Mouse (Mus musculus) skeletal muscle tissue, adult 2 months (tissue): ENCODE results near the gene Ehhadh.
"Not testable (repeated sequence)": the region's sequence is repeated elsewhere in the genome, so short reads cannot be mapped to it uniquely, and the experiment has no call there.

Experiments
- DNase-seq: peaks from one replicate; pipeline ENCODE4 v3.0.0-alpha.2; 2012; ENCODE audit warnings: low read depth, low spot score

The Ehhadh gene

DNA sequence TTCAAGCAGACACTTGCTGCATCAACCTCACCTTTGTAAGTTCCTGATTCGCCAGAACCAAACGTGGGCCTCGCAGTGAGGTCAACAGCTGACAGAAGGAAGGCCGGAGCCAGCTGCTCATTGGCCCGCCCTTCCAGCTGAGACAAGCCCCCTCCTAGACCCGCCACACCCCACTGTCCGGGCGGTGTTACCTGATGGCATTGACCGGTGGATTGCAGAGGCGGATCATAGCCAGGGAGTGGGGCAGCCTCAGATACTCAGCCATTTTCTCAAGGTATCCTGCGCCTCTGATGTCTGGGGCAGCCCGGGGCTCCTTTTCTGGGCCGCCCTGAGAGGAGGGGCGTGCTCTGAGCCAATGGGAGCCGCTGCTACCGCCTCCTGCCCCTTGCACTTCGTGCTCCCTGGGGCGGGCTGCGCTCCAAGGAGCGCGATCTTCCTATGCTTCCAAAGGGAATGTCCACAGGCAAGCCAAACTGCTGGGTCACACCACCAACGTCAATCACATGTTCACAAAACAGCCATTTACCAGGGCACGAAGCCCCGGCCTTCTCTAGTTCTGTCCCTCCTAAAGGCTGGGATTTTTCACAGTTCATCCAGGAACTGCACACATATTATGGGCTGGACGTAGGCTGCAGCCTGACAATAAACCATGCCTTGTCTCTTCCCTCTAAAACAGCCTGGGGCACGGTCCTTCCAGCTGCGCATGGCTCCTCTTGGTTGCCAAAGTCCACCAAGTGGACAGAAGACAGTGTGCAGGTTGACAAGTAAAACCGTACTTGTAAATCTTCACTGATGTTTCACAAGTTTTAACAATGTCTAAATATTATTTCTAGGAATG lies at the start of gene Ehhadh:
Ehhadh (minus strand) TSS at position 292 of the 838 bp plus-strand sequence.
- DNase-seq: peak; percentile 73

- DNase-seq: no peak
Measured at GRCm38 (mm10) chr16:21836311-21837072, 48.9 kb upstream of the Ehhadh start.

- DNase-seq: no peak
Measured at GRCm38 (mm10) chr16:21835584-21835931, 48.0 kb upstream of the Ehhadh start.

- DNase-seq: no peak
Measured at GRCm38 (mm10) chr16:21834866-21835583, 47.4 kb upstream of the Ehhadh start.

DNA sequence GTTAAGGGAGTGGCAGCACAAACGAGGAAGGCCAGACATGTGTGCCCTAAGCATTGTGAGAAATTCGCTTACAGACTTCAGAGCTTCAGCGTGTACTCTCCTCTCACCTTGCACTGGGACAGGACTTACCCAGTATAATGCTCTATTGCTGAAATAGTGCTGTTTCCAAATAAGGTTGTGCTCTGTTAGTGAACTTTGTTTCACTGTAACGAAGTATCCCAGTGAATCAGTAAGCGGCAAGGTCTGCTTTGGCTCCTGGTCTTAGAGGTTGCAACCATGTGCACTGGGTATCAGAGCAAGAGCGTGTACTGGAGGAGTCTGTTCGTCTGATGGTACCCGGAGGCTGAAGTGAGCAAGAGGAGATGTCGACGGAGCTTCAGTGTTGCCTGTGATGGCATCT lies 46.4 kb upstream of the Ehhadh start:
- no peak for DNase-seq

- DNase-seq: no peak
Measured at GRCm38 (mm10) chr16:21833469-21833868, 45.9 kb upstream of the Ehhadh start.

DNA sequence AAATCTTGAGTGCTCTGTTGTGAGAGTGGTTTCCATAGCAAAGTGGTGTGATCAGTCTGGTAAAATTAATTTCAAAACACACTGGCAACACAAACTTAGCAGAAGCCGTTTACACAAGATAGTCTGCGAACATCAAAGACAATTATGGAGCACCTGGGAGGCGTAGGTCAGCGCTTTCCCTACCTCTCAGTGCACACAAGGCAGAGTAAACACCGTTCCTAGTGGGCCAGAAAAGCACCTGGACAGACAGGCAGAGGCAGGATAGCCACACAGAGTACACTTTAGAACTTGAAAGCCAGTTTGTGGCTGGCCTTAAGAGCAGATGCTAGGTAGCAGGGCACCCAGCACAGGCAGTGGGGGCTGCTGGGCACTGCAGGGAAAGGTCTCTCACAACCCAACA lies 44.2 kb upstream of the Ehhadh start:
- DNase-seq: no peak

DNA sequence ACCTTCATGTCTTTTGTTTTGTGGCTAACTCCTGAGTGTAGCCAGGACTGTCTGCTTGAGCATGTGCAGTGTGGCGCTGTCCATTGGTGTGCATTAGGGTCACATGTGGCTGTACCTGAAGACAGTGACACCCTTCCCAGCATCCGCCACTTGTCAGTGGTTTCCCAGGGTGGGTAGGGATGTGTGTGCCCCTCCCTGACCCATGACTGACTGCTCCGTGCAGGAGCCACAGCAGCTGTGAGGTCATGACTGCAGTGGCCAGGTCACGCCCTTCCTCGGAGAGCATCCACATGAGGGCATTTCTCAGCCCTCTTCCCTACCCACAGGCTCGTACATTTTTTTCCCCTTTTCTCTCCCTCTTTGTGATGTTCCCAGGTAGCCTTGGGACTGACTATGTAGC lies 43.2 kb upstream of the Ehhadh start:
- no peak for DNase-seq

DNA sequence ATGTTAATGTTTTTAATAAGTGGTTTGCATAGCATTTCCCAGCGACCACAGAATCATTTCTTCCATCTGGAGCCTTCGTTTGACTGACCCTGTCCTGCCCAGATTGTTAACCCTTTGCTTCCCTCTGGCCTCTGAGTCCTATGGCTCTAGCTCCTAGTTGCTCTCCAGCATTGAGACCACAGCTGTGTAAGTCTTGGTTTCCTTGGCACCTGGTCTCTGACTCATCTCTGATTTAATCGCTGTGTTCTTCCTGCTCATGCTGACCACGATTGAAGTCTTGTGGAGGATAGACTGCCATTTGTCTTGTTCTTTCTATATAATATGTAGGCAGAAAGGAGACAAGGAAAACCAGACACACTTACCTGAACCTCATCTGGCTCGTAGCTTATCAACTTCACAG lies 42.1 kb upstream of the Ehhadh start:
- DNase-seq: no peak

DNA sequence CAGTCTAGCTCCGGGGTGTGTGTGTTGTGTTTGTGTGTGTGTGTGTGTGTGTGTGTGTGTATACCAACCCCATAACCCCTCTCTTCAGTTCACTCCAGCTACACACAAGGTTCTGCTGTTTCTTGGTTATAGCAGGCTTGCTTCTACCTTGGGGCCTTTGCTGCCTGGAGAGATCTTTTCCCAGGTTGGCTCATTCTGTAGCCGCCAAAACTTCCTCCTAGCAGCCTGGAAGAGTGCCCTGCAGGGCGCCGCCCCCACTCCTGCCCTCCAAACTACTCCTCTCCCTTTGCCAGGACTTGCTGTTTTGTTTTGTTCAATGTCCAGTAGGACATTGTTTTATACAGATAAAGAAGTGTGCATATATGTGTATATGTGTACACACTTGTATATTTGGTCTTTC lies 40.0 kb upstream of the Ehhadh start:
- no peak for DNase-seq

DNA sequence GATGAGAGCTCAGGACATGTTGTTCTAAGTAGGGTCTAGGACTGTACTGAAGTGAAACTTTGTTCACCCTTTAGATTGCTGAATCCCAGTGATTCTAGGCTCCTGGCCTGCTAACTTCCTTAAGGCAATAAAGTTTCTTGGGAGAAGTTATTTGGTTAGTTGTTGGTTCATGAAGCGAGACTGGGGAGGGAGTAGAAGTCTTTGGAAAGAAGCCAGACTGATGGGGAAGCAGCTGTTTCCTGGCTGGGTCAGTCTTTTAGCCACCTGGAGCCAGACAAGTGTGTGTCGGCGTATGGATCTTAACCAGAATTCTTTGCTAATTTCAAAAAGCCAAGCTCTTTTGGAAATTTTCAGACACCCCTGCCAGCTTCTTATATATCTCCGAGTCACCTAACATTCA lies 39.5 kb upstream of the Ehhadh start:
- peak; percentile 15 for DNase-seq

DNA sequence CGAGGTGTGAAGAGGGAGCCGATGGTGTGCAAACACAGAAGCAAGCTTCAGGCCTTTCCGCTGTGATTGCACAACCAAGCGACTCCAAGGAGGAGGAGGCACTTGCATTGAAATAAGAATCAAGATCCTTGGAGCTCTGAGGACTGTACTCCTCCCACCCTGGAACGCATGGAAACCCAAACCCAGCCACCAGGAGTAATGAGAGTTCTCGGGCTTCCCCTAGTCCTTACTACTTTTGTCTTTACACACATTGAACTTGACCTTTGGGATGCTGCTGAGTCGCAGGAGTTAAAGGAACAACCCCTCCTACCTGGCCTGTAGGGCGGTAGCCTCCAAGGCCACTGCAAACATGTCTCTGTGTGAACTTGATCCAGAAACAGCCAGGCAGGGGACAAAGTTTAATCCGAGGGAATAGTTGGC lies 38.0 kb upstream of the Ehhadh start:
- no peak for DNase-seq

- DNase-seq: peak; percentile 10
Measured at GRCm38 (mm10) chr16:21818629-21819028, 31.0 kb upstream of the Ehhadh start.

GRCm38 (mm10) chr16:21818132-21818531 lies 30.5 kb upstream of the Ehhadh start:
- DNase-seq: no peak

GRCm38 (mm10) chr16:21815669-21816010 lies 28.0 kb upstream of the Ehhadh start:
- DNase-seq: no peak

DNA sequence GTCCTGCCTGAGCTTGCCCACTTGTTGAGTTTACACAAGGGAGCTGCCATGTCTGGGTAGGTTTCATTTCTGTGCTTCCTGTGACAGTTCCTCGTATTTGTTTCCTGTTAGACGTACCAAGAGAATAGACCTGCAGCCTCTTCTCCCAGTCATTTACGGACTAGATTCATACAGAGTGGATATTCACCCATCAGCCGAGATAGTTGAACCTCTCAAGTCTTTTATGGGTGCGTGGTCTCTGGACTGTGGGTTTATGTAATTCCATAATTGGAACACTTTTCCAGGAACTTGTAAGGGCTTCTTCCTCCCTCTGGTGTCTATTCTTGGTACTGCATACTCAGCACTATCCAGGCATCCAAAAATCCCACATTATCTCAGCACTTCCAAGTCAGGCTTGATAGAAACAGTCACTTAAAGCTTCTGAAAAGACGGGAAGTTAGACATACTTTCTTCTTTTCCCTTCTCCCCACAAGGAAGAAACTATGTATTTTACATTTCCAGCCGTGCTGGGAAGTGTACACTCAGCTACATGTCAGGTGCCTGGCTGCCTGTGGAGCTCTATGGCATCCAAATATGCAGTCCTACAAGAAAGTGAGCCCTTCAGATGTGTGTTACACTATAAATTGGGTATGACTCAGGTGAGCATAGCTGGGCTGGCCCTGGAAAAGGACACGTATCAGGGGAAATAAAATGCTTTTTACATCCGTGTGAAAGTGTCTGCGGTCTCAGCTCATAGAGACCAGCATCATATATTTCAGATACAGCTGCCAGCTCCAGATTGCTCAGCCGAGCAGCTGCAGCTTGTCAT lies 27.5 kb upstream of the Ehhadh start:
- peak; percentile 58 for DNase-seq

GRCm38 (mm10) chr16:21813164-21813834 lies 25.7 kb upstream of the Ehhadh start:
- DNase-seq: no peak

GRCm38 (mm10) chr16:21807786-21808185 lies 20.2 kb upstream of the Ehhadh start:
- not testable (repeated sequence) for DNase-seq

GRCm38 (mm10) chr16:21806892-21807291 lies 19.3 kb upstream of the Ehhadh start:
- DNase-seq: no peak

DNA sequence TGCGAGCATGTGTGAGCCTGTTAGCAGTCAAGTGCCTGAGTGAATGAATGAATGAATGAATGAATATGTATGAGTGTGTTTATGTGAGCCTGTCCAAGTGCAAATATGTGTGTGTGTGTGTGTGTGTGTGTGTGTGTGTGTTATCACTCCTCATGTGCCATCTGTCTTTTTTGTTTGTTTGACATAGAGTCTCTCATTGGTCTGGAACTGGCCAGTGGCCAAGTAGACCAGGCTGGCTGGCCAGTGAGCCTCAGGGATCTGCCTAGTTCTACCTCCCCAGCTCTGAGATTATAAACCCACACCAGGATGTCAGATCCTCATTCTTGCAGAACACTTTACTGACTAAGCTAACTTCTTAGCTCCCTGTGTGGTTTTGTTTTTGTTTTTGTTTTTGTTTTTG lies 16.7 kb upstream of the Ehhadh start:
- DNase-seq: no peak

- no peak for DNase-seq
Measured at GRCm38 (mm10) chr16:21795071-21795470, 7.5 kb upstream of the Ehhadh start.
